Mouse (Mus musculus): ENCODE data around the gene Trio. TPM values are rescaled to one million over a fixed set of nuclear protein-coding genes. Genes with fewer than 3 reads are reported as not detected.

Gene Trio
- polyA plus RNA-seq, 1 experiment from 2014 or later, result 31.2 TPM

GRCm38 (mm10) chr15:27783541-27784125, 242.0 kb downstream of the Trio start:
- Histone ChIP-seq H3K4me3 (ENCODE audit: low read depth, low read length) (no peak overlapping the region), H3K4me2 (ENCODE audit: low read depth) (no peak overlapping the region; the same call in 1 of the 2 replicates), H3K9me3 (ENCODE audit: control insufficient read depth, low read length) (no peaks in the 10 kb centered on the region), H3K27ac (ENCODE audit: low read depth, low read length) (peak overlapping the region; percentile 63), H3K36me3 (ENCODE audit: control insufficient read depth, insufficient read depth, low read length) (no peaks in the 10 kb centered on the region), H3K27me3 (ENCODE audit: control insufficient read depth, insufficient read depth, low read length) (no peaks in the 10 kb centered on the region), H3K9ac (ENCODE audit: low read length) (peak overlapping the region; percentile 16), H3K4me1 (ENCODE audit: control insufficient read depth, insufficient read depth, low read length) (peaks cover 69% of the 10 kb centered on the region)
- ATAC-seq (ENCODE audit: insufficient read depth, low FRiP score, low TSS enrichment) (peak; percentile 32; the same call in 1 of the 2 replicates), DNase-seq (ENCODE audit: low spot score) (no peak)
- 28% methylated on average over 12 of the region's 12 CpGs for WGBS

GRCm38 (mm10) chr15:27783092-27783491, 242.6 kb downstream of the Trio start:
- H3K9me3 ChIP-seq (ENCODE audit: control insufficient read depth, low read length), result no peaks in the 10 kb centered on the region
- peaks cover 68% of the 10 kb centered on the region for H3K4me1 ChIP-seq (ENCODE audit: control insufficient read depth, insufficient read depth, low read length)
- no peaks in the 10 kb centered on the region for H3K36me3 ChIP-seq (ENCODE audit: control insufficient read depth, insufficient read depth, low read length)
- peak overlapping the region; percentile 63 for H3K27ac ChIP-seq (ENCODE audit: low read depth, low read length)
- DNase-seq (ENCODE audit: low spot score), result no peak
- ATAC-seq (ENCODE audit: insufficient read depth, low FRiP score, low TSS enrichment), result no peak
- WGBS, result 41% methylated on average over 8 of the region's 8 CpGs
- H3K4me3 ChIP-seq (ENCODE audit: low read depth, low read length), result no peak overlapping the region
- peak overlapping the region; percentile 16 for H3K9ac ChIP-seq (ENCODE audit: low read length)
- no peaks in the 10 kb centered on the region for H3K27me3 ChIP-seq (ENCODE audit: control insufficient read depth, insufficient read depth, low read length)
- no peak overlapping the region for H3K4me2 ChIP-seq (ENCODE audit: low read depth)

DNA sequence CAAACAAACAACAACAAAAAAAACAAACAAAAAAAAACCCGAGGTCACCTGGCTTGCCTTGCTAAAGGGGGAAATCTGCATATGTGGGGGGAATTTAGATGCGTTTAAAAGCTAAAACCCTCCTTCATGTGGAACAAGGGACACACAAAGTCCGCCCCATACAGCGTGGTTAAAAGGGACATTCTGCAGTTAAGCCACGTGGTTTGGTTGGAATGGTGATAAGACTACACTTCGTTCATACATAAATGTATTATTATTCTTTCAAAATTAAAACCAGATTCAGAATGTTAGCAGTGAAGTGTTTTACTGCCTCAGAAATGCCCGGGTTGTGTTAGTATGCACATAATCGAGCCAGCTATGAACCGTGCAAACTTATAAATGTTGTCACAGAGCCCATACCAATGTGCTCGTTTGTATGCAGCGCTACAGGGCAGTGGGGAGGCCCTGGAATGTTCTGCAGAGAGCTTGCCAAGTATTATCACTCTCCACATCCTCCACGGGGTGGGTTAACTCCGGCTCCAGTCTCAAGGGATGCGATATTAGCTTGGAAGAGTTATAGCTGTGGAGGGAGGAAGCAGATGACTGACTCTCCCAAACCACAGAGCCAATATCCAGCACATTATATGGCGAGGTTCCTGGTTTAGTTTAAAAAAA, 243.1 kb downstream of the Trio start:
- no peak overlapping the region for H3K9ac ChIP-seq (ENCODE audit: low read length)
- no peak for ATAC-seq (ENCODE audit: insufficient read depth, low FRiP score, low TSS enrichment)
- H3K4me2 ChIP-seq (ENCODE audit: low read depth), result no peak overlapping the region
- no peaks in the 10 kb centered on the region for H3K9me3 ChIP-seq (ENCODE audit: control insufficient read depth, low read length)
- H3K4me3 ChIP-seq (ENCODE audit: low read depth, low read length), result no peak overlapping the region
- H3K4me1 ChIP-seq (ENCODE audit: control insufficient read depth, insufficient read depth, low read length), result peaks cover 72% of the 10 kb centered on the region
- DNase-seq (ENCODE audit: low spot score), result no peak
- H3K27ac ChIP-seq (ENCODE audit: low read depth, low read length), result no peak overlapping the region; the same call in 1 of the 2 replicates
- H3K27me3 ChIP-seq (ENCODE audit: control insufficient read depth, insufficient read depth, low read length), result no peaks in the 10 kb centered on the region
- H3K36me3 ChIP-seq (ENCODE audit: control insufficient read depth, insufficient read depth, low read length), result no peaks in the 10 kb centered on the region
- WGBS, result 51% methylated on average over 15 of the region's 15 CpGs

- Histone ChIP-seq H3K9ac (ENCODE audit: low read length) (no peak overlapping the region), H3K27ac (ENCODE audit: low read depth, low read length) (peak overlapping the region; percentile 64), H3K36me3 (ENCODE audit: control insufficient read depth, insufficient read depth, low read length) (no peaks in the 10 kb centered on the region), H3K4me1 (ENCODE audit: control insufficient read depth, insufficient read depth, low read length) (peaks cover 72% of the 10 kb centered on the region), H3K27me3 (ENCODE audit: control insufficient read depth, insufficient read depth, low read length) (no peaks in the 10 kb centered on the region), H3K9me3 (ENCODE audit: control insufficient read depth, low read length) (no peaks in the 10 kb centered on the region), H3K4me3 (ENCODE audit: low read depth, low read length) (no peak overlapping the region), H3K4me2 (ENCODE audit: low read depth) (no peak overlapping the region)
- WGBS, result 28% methylated on average over 10 of the region's 10 CpGs
- no peak for ATAC-seq (ENCODE audit: insufficient read depth, low FRiP score, low TSS enrichment)
- peak; percentile 60 for DNase-seq (ENCODE audit: low spot score)
Observed at GRCm38 (mm10) chr15:27779827-27780226, 245.8 kb downstream of the Trio start.

DNA sequence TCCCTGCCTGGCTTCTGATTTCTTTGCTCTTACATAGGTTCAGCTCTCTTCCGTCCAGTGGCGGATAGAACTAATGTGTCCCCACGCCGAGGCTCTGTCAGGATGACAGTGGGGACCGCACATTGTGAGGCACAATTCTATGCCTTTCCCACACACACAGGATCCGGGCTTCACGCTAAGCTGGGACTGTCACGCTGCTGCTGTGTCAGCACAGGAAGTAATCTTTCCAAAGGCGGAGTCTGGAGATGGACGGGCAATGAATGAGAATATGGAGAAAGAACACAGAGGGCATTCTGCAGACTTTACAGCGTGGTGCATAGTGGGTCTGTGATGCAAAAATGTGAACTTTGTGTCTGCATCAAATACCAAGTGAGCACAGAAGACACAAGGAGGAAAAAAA, 246.2 kb downstream of the Trio start:
- Histone ChIP-seq H3K36me3 (ENCODE audit: control insufficient read depth, insufficient read depth, low read length) (no peaks in the 10 kb centered on the region), H3K9me3 (ENCODE audit: control insufficient read depth, low read length) (no peaks in the 10 kb centered on the region), H3K9ac (ENCODE audit: low read length) (no peak overlapping the region), H3K4me2 (ENCODE audit: low read depth) (no peak overlapping the region), H3K27me3 (ENCODE audit: control insufficient read depth, insufficient read depth, low read length) (no peaks in the 10 kb centered on the region), H3K27ac (ENCODE audit: low read depth, low read length) (peak overlapping the region; percentile 64), H3K4me1 (ENCODE audit: control insufficient read depth, insufficient read depth, low read length) (peaks cover 69% of the 10 kb centered on the region), H3K4me3 (ENCODE audit: low read depth, low read length) (no peak overlapping the region)
- DNase-seq (ENCODE audit: low spot score) (no peak), ATAC-seq (ENCODE audit: insufficient read depth, low FRiP score, low TSS enrichment) (no peak)
- 45% methylated on average over 11 of the region's 11 CpGs for WGBS

DNA sequence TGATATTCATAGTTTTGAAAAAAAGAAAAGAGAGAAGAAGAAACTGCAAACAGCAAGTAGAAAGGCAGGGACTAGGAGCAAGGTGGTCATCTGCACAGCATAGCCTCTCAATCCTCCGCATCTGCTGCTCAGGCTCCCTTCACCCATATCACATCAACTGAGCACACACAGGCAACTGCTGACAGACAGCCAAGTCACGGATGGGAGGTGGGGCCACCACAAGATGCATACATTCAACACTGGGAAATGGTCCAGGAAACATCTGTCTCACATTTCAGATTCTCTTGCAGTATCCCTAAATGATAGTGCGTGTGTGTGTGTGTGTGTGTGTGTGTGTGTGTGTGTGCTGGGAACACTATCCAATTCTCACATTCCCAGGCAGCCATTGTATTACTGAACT, 247.4 kb downstream of the Trio start:
- DNase-seq (ENCODE audit: low spot score) (no peak), ATAC-seq (ENCODE audit: insufficient read depth, low FRiP score, low TSS enrichment) (peak; percentile 51; the same call in 1 of the 2 replicates)
- Histone ChIP-seq H3K4me1 (ENCODE audit: control insufficient read depth, insufficient read depth, low read length) (peaks cover 57% of the 10 kb centered on the region), H3K27me3 (ENCODE audit: control insufficient read depth, insufficient read depth, low read length) (no peaks in the 10 kb centered on the region), H3K4me2 (ENCODE audit: low read depth) (no peak overlapping the region), H3K9me3 (ENCODE audit: control insufficient read depth, low read length) (no peaks in the 10 kb centered on the region), H3K36me3 (ENCODE audit: control insufficient read depth, insufficient read depth, low read length) (peaks cover 3% of the 10 kb centered on the region; the same call in 1 of the 2 replicates), H3K4me3 (ENCODE audit: low read depth, low read length) (no peak overlapping the region), H3K9ac (ENCODE audit: low read length) (no peak overlapping the region), H3K27ac (ENCODE audit: low read depth, low read length) (peak overlapping the region; percentile 67)
- 44% methylated on average over 3 of the region's 3 CpGs for WGBS

DNA sequence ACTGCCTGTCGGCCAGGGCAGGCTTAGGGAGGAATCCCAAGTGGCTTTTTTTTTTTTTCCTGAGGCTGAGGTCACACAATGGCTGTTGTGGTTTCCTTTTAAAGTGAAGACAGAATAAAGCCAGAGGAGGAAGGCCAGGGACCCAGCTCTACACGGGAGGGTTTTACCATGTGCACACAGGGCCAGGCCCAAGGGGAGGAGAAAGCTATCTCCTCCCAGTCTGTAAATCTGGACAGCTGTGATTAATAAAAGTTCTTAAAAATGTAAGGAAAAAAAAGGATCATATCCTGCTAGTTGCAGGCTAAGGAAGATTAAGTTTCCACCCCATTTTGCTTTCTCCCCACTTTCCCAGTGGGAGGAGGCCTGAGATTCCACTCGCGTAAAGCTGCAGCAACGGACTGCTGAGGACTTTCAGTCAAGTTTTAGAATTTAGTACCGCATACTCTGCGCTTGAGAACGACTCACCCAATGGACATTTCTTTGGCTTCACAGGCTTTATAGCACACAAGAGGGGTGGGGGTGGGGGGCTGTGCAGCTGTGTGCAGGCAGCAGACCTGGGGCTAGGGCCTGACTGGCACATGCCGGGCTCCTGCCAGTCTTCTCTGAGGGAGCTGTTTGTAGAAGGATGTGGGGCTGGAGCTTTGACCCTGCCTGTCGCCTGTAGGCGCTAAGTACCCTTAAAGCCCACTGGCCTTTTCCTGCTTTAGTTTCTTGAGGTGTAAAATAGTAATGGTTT, 248.0 kb downstream of the Trio start:
- WGBS, result 34% methylated on average over 11 of the region's 11 CpGs
- Histone ChIP-seq H3K4me2 (ENCODE audit: low read depth) (peak overlapping the region; percentile 14; the same call in 1 of the 2 replicates), H3K27me3 (ENCODE audit: control insufficient read depth, insufficient read depth, low read length) (no peaks in the 10 kb centered on the region), H3K4me1 (ENCODE audit: control insufficient read depth, insufficient read depth, low read length) (peaks cover 52% of the 10 kb centered on the region), H3K36me3 (ENCODE audit: control insufficient read depth, insufficient read depth, low read length) (peaks cover 6% of the 10 kb centered on the region; the same call in 1 of the 2 replicates), H3K9me3 (ENCODE audit: control insufficient read depth, low read length) (no peaks in the 10 kb centered on the region), H3K27ac (ENCODE audit: low read depth, low read length) (peak overlapping the region; percentile 67), H3K9ac (ENCODE audit: low read length) (no peak overlapping the region), H3K4me3 (ENCODE audit: low read depth, low read length) (no peak overlapping the region)
- ATAC-seq (ENCODE audit: insufficient read depth, low FRiP score, low TSS enrichment), result no peak
- DNase-seq (ENCODE audit: low spot score), result no peak

GRCm38 (mm10) chr15:27774481-27774880, 251.2 kb downstream of the Trio start:
- Histone ChIP-seq H3K4me2 (ENCODE audit: low read depth) (no peak overlapping the region), H3K27ac (ENCODE audit: low read depth, low read length) (no peak overlapping the region), H3K36me3 (ENCODE audit: control insufficient read depth, insufficient read depth, low read length) (peaks cover 6% of the 10 kb centered on the region; the same call in 1 of the 2 replicates), H3K9me3 (ENCODE audit: control insufficient read depth, low read length) (no peaks in the 10 kb centered on the region), H3K9ac (ENCODE audit: low read length) (no peak overlapping the region), H3K4me3 (ENCODE audit: low read depth, low read length) (no peak overlapping the region), H3K27me3 (ENCODE audit: control insufficient read depth, insufficient read depth, low read length) (no peaks in the 10 kb centered on the region), H3K4me1 (ENCODE audit: control insufficient read depth, insufficient read depth, low read length) (peaks cover 24% of the 10 kb centered on the region)
- WGBS, result 75% methylated on average over 7 of the region's 7 CpGs
- ATAC-seq (ENCODE audit: insufficient read depth, low FRiP score, low TSS enrichment) (no peak), DNase-seq (ENCODE audit: low spot score) (no peak)
